Mouse (Mus musculus) midbrain, embryonic 15.5 days (tissue): ENCODE measurements at regions not wholly inside any gene's neighbourhood (a gene's known extent, or its start where the extent isn't known, plus 50 kb on each side); places are given as distances from the start of the nearest gene placed in this dataset.

ENCODE experiments used
- ATAC-seq: fragments of 200-750 bp; cut with Nextera tagmentation; replicated peaks from 2 replicates; pipeline ENCODE4 v1.8.0; 2017; ENCODE audit warnings: moderate TSS enrichment
- H3K27ac ChIP-seq: fragments of 300-500 bp; sonication (generic); 2 replicates; pipeline ENCODE4 v1.5.1; 2015; ENCODE audit warnings: mild to moderate bottlenecking, inconsistent platforms
- H3K27me3 ChIP-seq: fragments of 300-500 bp; sonication (generic); replicated peaks from 2 replicates; pipeline ENCODE4 v1.6.1; 2015; ENCODE audit warnings: inconsistent platforms
- H3K36me3 ChIP-seq: fragments of 300-500 bp; sonication (generic); replicated peaks from 2 replicates; pipeline ENCODE4 v1.6.1; 2015; ENCODE audit warnings: inconsistent platforms
- H3K4me1 ChIP-seq: fragments of 300-500 bp; sonication (generic); 2 replicates; pipeline ENCODE4 v1.6.1; 2015; ENCODE audit warnings: inconsistent platforms
- H3K4me2 ChIP-seq: fragments of 300-500 bp; sonication (generic); 2 replicates; pipeline ENCODE4 v1.6.1; 2015; ENCODE audit warnings: inconsistent platforms, mild to moderate bottlenecking, moderate library complexity
- H3K4me3 ChIP-seq: fragments of 300-500 bp; sonication (generic); 2 replicates; pipeline ENCODE4 v1.5.1; 2015; ENCODE audit warnings: mild to moderate bottlenecking, inconsistent platforms
- H3K9ac ChIP-seq: fragments of 300-500 bp; sonication (generic); 2 replicates; pipeline ENCODE4 v1.6.1; 2015; ENCODE audit warnings: mild to moderate bottlenecking, inconsistent platforms
- H3K9me3 ChIP-seq: fragments of 300-500 bp; sonication (generic); 2 replicates; pipeline ENCODE4 v1.6.1; 2016; ENCODE audit warnings: inconsistent platforms
- WGBS: fragments of 180-500 bp; shearing (Covaris S2); methylation state at CpG from one replicate; pipeline ENCODE4 v1.1.7; 2015; ENCODE audit warnings: mixed read lengths; 5-methylcytosine and 5-hydroxymethylcytosine counted together

DNA sequence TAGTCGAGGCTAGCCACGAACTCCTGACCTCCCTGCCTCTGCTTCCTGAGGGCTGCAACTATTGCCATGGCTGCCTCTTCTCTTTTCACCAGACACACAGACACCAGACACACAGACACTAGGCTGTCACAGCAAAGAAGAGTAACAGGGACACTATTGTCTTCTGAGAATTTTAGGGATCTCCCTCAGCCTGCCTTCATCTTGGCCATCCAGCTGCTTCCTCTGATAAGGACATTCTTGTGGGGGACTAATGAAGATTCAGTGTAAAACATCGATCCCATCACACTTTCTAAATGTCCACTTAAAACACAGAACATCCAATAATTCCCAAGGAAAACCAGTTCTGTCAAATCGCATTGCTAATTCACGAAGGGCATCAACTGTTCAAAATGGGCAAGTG is 98.2 kb downstream of the Cd24a start:
- 75% methylated on average over 5 of the region's 5 CpGs for WGBS
- no peak for ATAC-seq
- H3K36me3 ChIP-seq = no peaks in the 10 kb centered on the region
- no peak overlapping the region for H3K4me2 ChIP-seq
- H3K9ac ChIP-seq = no peak overlapping the region
- no peak overlapping the region for H3K27ac ChIP-seq
- H3K4me1 ChIP-seq = no peaks in the 10 kb centered on the region
- no peaks in the 10 kb centered on the region for H3K27me3 ChIP-seq
- no peak overlapping the region for H3K4me3 ChIP-seq
- H3K9me3 ChIP-seq = no peaks in the 10 kb centered on the region

DNA sequence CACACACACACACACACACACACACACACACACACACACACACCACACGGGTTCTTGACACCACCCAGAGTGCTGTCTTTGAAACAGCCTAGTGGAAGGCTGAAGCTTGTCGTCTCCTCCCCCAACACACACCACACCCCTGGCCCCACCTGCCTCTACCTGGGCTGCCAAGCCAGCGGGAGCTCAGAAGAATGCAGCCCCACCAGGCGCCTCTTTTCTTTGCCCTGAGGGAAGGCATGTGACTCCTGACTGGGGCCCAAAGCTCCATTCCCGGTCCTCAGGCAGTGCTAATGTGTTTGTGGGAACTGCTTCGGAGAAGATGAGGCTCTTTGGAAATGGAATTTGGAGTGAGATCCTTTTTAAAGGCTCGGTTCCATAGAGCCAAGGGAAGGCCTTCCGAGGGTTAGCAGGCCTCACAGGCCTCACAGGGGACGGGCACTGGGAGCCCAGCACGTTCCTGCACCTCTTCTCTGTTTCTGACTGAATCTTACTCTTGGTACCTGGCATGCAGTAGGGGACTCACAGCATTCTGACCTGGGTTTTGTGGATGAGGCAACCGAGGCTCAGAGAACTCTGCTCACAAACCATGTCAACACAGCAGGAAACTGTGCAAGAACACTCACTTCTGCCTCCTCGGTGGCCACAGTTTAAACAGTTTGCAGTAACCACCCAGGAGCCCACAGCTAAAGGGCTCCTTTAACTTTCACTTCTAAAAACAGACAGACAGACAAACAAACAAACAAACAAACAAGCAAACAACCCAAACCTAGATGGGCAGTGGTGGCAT is 106.4 kb downstream of the Cd24a start:
- Histone ChIP-seq H3K4me2 (no peak overlapping the region), H3K9me3 (no peaks in the 10 kb centered on the region), H3K27me3 (no peaks in the 10 kb centered on the region), H3K27ac (no peak overlapping the region), H3K9ac (no peak overlapping the region), H3K36me3 (no peaks in the 10 kb centered on the region), H3K4me1 (no peaks in the 10 kb centered on the region), H3K4me3 (no peak overlapping the region)
- ATAC-seq = no peak
- 45% methylated on average over 12 of the region's 12 CpGs for WGBS

DNA sequence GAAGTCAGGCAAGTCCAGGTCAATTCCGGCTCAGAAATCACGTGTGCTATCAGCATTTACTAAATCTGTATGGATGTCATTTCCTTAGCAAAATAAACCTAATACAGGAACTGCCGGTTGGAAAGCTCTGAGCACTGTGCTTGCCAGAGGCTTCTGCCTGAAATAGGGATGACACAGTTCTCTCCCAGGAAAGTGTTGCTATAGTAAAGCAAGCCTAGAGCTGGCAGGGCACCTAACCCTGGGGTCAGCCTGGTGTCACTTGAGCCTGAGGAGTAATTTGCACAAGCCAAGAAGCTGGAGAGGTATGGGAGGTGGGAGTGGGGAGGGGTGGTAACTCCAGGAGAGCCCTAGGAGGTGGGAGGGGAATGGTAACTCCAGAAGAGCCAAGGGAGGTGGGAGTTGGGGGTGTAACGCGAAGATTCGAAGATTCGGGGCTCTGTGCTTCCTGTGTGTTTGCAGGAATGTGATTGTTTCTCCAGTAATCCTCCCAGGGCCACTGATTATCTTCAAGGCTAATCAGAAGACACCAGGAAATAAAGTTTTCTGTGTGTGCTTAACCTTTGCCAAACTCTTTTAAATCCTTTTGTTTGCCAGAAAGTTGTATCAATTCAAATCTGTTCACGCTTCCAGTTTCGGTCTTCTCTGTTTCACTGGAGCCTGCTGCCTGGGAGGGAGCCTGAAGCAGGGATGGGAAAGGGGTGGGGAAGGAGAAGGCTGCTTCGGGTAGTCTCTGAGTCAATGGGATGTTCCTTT is 111.3 kb downstream of the Cd24a start:
- no peaks in the 10 kb centered on the region for H3K27me3 ChIP-seq
- H3K4me1 ChIP-seq = no peaks in the 10 kb centered on the region
- no peak overlapping the region for H3K9ac ChIP-seq
- no peaks in the 10 kb centered on the region for H3K36me3 ChIP-seq
- no peaks in the 10 kb centered on the region for H3K9me3 ChIP-seq
- H3K4me2 ChIP-seq = no peak overlapping the region
- H3K27ac ChIP-seq = no peak overlapping the region
- WGBS = 16% methylated on average over 10 of the region's 10 CpGs
- ATAC-seq = no peak
- no peak overlapping the region for H3K4me3 ChIP-seq

DNA sequence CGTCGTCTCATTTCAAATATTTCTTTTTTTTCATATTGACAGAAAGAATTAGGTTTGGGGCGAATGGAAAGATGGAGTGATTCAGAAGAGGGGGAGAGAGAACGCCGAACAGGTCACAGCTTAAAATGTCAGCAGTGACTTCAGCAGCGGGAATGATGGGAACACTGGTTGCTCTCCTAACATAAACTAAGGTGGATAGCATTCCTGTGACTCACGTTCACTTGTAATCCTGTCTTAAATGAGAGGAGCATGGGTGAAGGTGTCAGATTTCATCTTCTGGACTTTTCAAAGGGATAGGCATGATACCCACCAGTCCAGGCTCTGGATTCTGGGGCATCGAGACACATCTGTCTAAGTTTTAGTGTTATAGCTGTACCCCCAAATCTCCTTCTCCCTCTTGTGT is 111.8 kb downstream of the Cd24a start:
- H3K9me3 ChIP-seq = no peaks in the 10 kb centered on the region
- no peak for ATAC-seq
- H3K27me3 ChIP-seq = no peaks in the 10 kb centered on the region
- H3K4me3 ChIP-seq = no peak overlapping the region
- no peaks in the 10 kb centered on the region for H3K36me3 ChIP-seq
- H3K27ac ChIP-seq = no peak overlapping the region
- no peak overlapping the region for H3K4me2 ChIP-seq
- 0 out of 2 replicates have a peak, but pooled peaks cover 2% of the 10 kb centered on the region for H3K4me1 ChIP-seq
- H3K9ac ChIP-seq = no peak overlapping the region
- WGBS = 45% methylated on average over 8 of the region's 8 CpGs

DNA sequence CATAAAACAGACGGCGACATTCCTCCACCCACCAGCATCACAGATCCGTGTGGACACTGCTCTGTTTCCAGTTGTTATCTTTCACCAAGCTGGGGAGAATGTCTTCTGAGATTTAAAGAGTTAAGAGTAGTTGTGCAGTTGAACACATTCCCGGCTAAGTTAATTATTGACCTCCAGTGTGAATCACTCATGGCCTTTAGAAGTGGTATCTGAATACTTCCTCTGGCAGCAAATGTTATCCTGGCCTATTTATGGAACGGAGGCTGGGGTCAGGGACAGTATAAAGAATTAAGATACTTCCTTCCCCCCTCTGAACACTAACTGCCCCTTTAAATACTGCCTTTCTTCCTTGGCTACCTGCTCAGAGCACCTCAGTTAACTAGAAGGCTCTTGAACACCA is 115.9 kb downstream of the Cd24a start:
- no peak overlapping the region for H3K9ac ChIP-seq
- ATAC-seq = no peak
- H3K9me3 ChIP-seq = no peaks in the 10 kb centered on the region
- no peak overlapping the region for H3K27ac ChIP-seq
- H3K4me2 ChIP-seq = no peak overlapping the region
- no peaks in the 10 kb centered on the region for H3K27me3 ChIP-seq
- H3K4me3 ChIP-seq = no peak overlapping the region
- 0 out of 2 replicates have a peak, but pooled peaks cover 2% of the 10 kb centered on the region for H3K4me1 ChIP-seq
- no peaks in the 10 kb centered on the region for H3K36me3 ChIP-seq
- 79% methylated on average over 5 of the region's 5 CpGs for whole genome bisulfite sequencing

DNA sequence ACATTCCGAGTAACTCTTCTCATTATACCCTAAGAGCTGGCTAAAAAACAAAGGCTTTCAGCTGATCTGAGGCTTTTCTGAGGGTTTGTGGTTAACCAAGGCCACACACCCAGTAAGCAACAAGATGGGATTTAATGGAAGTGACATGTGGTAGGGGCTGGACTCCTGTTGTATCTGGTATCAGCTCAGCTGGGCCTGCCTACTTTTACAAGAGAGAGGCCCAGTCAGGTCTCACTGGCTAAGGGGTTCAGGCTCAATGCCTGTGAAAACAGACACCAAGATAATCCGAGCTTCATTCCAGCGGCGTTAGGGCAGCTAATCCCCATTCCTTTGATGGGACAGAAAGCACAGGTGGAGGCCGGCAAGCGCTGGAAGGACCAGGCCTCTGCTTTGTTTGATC is 116.4 kb downstream of the Cd24a start:
- 15% methylated on average over 6 of the region's 6 CpGs for WGBS
- H3K27me3 ChIP-seq = no peaks in the 10 kb centered on the region
- H3K9me3 ChIP-seq = no peaks in the 10 kb centered on the region
- no peak overlapping the region for H3K4me3 ChIP-seq
- no peak overlapping the region for H3K9ac ChIP-seq
- H3K4me1 ChIP-seq = 0 out of 2 replicates have a peak, but pooled peaks cover 2% of the 10 kb centered on the region
- no peak for ATAC-seq
- H3K36me3 ChIP-seq = no peaks in the 10 kb centered on the region
- H3K4me2 ChIP-seq = no peak overlapping the region
- H3K27ac ChIP-seq = no peak overlapping the region

DNA sequence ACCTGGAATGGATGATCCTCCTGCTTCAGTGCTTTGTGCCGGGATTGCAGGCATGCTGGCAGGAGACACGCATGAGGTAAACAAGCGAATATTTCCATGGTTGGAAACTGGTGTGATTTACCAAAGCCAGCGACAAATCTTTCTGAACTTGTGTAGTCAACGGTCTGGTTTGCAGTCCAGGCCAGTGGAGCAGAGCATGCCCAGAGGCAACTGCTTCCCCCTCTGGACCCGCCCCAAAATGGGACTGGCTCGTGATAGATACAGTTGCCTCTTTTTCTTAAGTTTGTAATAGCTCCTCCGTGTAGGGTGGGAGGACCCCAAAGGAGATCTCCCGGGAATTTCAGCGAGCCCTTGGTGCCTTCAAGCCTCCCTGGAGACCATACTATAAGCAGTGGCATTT is 117.4 kb downstream of the Cd24a start:
- Histone ChIP-seq H3K27ac (no peak overlapping the region), H3K9ac (no peak overlapping the region), H3K27me3 (no peaks in the 10 kb centered on the region), H3K4me1 (0 out of 2 replicates have a peak, but pooled peaks cover 2% of the 10 kb centered on the region), H3K9me3 (no peaks in the 10 kb centered on the region), H3K4me2 (no peak overlapping the region), H3K36me3 (no peaks in the 10 kb centered on the region), H3K4me3 (no peak overlapping the region)
- 75% methylated on average over 10 of the region's 10 CpGs for WGBS
- ATAC-seq = no peak

DNA sequence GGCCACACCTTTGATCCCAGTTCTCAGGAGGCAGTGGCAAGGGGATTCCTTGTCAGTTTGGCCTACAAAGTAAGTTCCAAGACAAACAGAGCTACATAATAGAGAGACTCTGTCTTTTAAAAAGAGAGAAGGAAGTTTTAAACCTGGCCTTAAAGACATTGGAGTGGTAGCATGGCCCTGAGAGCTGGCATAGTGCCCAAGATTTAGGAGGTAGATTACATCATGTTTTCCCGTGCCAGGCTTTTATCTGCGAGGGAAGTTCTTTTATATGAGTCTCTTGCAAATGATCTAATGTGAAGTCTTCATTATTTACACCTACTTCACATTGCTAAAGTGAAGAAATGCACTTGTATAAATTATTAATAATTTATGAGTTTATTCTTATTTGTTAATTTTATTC is 119.8 kb downstream of the Cd24a start:
- H3K9me3 ChIP-seq = no peaks in the 10 kb centered on the region
- no peak overlapping the region for H3K4me3 ChIP-seq
- no peaks in the 10 kb centered on the region for H3K36me3 ChIP-seq
- ATAC-seq = no peak
- no peak overlapping the region for H3K4me2 ChIP-seq
- no peaks in the 10 kb centered on the region for H3K27me3 ChIP-seq
- H3K27ac ChIP-seq = no peak overlapping the region
- 0 out of 2 replicates have a peak, but pooled peaks cover 2% of the 10 kb centered on the region for H3K4me1 ChIP-seq
- no peak overlapping the region for H3K9ac ChIP-seq
- 45% methylated on average over 2 of the region's 2 CpGs for WGBS

DNA sequence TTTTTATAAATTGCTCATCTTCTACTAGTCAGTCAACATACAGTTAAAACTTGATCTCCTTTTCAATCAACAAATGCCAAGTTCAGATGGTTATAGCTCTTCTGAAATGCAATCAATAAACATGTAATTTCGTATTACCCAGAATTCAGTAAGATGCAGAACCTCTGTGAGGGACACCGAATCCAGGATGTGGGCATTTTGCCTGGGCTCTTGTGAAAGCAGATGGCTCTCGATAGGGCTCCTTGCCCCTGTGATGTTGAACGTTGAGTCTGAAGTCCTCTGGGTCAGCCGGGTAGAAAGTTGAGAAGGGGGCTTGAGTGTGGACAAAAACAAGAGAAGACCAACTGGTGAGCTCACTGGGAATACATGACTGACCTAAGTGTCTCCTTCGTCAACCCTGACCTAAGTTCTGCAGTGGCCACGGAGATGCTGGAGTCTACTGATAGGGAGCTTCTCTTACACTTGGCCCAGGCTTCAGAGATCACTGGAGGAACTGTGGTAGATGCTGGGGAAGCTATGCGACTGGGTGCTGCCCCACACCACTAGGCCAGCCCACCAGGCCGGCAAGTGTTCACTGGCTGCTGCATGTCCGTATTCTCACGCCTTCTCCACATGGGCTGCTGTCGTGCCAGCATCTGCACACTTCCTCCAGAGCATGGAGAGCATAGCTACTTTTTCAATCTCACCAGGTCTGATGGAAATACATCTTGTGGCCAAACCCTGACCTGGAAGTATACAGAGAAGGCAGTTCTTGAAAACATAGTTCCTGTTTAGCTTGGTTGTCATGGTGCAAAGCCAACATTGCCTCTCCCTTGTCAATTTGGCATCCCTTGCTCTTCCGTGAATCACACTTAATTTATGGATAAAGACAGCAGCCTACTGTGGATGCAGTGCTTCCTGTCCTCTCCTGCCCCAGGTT is 122.5 kb downstream of the Cd24a start:
- no peaks in the 10 kb centered on the region for H3K4me1 ChIP-seq
- WGBS = 91% methylated on average over 13 of the region's 13 CpGs
- no peak overlapping the region for H3K4me2 ChIP-seq
- no peaks in the 10 kb centered on the region for H3K27me3 ChIP-seq
- no peaks in the 10 kb centered on the region for H3K9me3 ChIP-seq
- no peaks in the 10 kb centered on the region for H3K36me3 ChIP-seq
- no peak overlapping the region for H3K9ac ChIP-seq
- no peak for ATAC-seq
- H3K4me3 ChIP-seq = no peak overlapping the region
- no peak overlapping the region for H3K27ac ChIP-seq

DNA sequence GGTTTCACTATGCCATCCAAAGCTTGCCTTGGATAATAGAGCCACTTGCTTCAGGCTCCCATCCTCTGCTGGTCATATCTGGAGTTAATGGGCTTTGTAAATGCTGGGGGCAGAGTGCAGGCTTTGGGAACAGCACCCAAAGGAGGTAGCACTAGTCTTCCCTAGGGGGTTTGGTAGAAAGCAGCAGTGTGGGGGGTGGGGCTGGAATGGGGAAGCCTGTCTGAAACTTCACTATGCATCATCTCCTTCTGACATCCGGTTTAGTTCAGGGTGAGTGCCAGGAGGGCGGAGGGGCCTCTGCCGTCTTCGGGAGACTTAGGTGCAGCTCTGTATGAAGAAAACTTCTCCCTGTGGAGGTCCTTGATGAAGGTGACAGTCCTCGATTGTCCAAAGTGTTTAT is 124.8 kb downstream of the Cd24a start:
- no peak for ATAC-seq
- no peak overlapping the region for H3K27ac ChIP-seq
- no peak overlapping the region for H3K4me2 ChIP-seq
- H3K27me3 ChIP-seq = no peaks in the 10 kb centered on the region
- H3K4me1 ChIP-seq = no peaks in the 10 kb centered on the region
- no peaks in the 10 kb centered on the region for H3K36me3 ChIP-seq
- 88% methylated on average over 5 of the region's 5 CpGs for WGBS
- H3K9me3 ChIP-seq = no peaks in the 10 kb centered on the region
- no peak overlapping the region for H3K4me3 ChIP-seq
- H3K9ac ChIP-seq = no peak overlapping the region

DNA sequence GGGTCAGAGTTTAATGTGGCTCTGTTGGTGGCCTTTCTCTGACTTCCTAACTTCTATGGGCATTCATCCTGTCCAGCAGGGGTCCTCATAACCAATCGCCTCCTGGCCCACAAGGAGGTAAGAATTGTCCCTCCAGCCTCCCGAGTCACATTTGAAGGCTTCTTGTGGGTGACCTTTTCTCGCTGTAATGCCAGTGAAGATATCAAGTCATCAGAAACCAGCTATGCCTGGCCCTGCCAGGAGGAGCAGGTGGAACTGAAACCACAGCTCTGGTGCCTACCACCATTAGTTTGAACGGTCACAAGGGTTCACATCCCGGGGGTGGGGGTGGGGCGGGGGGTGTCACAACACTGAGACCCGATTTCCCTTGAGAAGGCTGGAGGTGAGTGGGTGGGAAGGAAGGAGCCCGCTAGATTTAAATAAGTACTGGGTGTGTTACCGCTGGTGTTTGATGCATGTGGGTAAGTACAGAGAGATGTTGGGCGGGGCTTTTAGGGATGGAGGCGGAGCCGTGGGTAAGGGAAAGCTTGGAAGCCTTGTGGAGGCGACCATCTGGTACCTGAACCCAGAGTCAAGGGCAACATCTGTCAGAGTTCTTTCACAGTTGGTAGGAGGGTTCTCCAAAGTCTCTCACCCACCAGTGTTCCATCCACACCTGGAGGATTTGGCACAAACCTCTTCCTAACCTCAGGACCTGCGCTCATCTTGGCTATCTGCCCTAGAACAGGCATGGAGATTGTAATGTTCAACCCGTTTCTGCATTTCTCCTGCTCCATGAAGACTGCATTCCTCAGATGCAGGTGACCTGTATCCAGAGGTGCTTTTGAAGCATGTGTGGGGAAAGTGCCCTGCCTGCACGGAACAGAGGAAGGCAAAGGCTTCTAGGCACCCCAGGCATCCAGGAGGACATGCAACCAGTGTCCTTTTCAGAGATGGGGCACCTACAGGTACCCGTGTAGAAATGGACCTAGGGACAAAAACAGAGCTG is 128.2 kb downstream of the Cd24a start:
- WGBS = 66% methylated on average over 17 of the region's 17 CpGs
- Histone ChIP-seq H3K36me3 (no peaks in the 10 kb centered on the region), H3K9me3 (no peaks in the 10 kb centered on the region), H3K4me3 (no peak overlapping the region), H3K27ac (no peak overlapping the region), H3K4me1 (no peaks in the 10 kb centered on the region), H3K27me3 (no peaks in the 10 kb centered on the region), H3K9ac (no peak overlapping the region), H3K4me2 (no peak overlapping the region)
- no peak for ATAC-seq
